Mouse (Mus musculus) CH12.LX (cell line): Measurements from ENCODE around the gene Dcbld1. TPM values are rescaled to one million over a fixed set of nuclear protein-coding genes. Genes with fewer than 3 reads are reported as not detected.

Source experiments
- DNase-seq: peaks from one replicate; pipeline ENCODE4 v3.0.0-alpha.2; 2013; ENCODE audit errors: extremely low read depth
- H3K27ac ChIP-seq: 2 replicates; pipeline ENCODE4 v1.5.1; 2012; ENCODE audit warnings: low read depth, mild to moderate bottlenecking, control low read depth, moderate library complexity; ENCODE audit not compliant: insufficient read depth
- H3K27me3 ChIP-seq: replicated peaks from 2 replicates; pipeline ENCODE3; 2012; ENCODE audit warnings: inconsistent platforms
- H3K36me3 ChIP-seq, 2 experiments: replicated peaks in 1 of 2; 2 replicates each; pipeline versions ENCODE3 to v1.6.1; 2012; ENCODE audit warnings: inconsistent platforms in 1 of 2, low read length in 1 of 2, mild to moderate bottlenecking in 1 of 2, mixed read lengths in 1 of 2, moderate library complexity in 1 of 2; ENCODE audit not compliant: control insufficient read depth in 1 of 2, insufficient read depth in 1 of 2
- H3K4me1 ChIP-seq, 2 experiments: 2 replicates each; pipeline ENCODE4 v1.6.1; 2012; ENCODE audit warnings: inconsistent platforms in 1 of 2, moderate library complexity in 1 of 2; ENCODE audit not compliant: insufficient read depth in 2 of 2, control insufficient read depth in 1 of 2
- H3K4me2 ChIP-seq: 2 replicates; pipeline ENCODE4 v1.6.1; 2012; ENCODE audit warnings: low read depth, mild to moderate bottlenecking, control low read depth; ENCODE audit not compliant: poor library complexity, insufficient read depth, severe bottlenecking
- H3K4me3 ChIP-seq, 3 experiments: fragments of 150-350 bp in 1 of 3; sonication (generic) in 1 of 3; replicated peaks in 1 of 3; 2 replicates each; pipeline versions ENCODE3 to v1.5.1; 2011 to 2012; ENCODE audit warnings: low read depth in 2 of 3, low read length in 2 of 3, mild to moderate bottlenecking in 2 of 3, moderate library complexity in 2 of 3, control low read depth in 1 of 3, improper control_type of control experiment in 1 of 3, inconsistent platforms in 1 of 3, mixed read lengths in 1 of 3; ENCODE audit not compliant: poor library complexity in 1 of 3
- H3K79me2 ChIP-seq: replicated peaks from 2 replicates; pipeline ENCODE4 v1.6.1; 2012; ENCODE audit warnings: mild to moderate bottlenecking, moderate library complexity; ENCODE audit not compliant: control insufficient read depth, poor library complexity, insufficient read depth, severe bottlenecking; ENCODE audit errors: extremely low read depth
- H3K9ac ChIP-seq: 2 replicates; pipeline ENCODE4 v1.6.1; 2012; ENCODE audit warnings: low read depth, mild to moderate bottlenecking, control low read depth, moderate library complexity; ENCODE audit not compliant: insufficient read depth
- H3K9me3 ChIP-seq: replicated peaks from 2 replicates; pipeline ENCODE3; 2012; ENCODE audit warnings: low read length, inconsistent platforms, mixed read lengths
- CHD2 ChIP-seq: IDR thresholded peaks from 2 replicates; pipeline ENCODE4 v1.6.1; 2011; ENCODE audit warnings: low read length, improper control_type of control experiment
- E2F4 ChIP-seq: IDR thresholded peaks from 2 replicates; pipeline ENCODE4 v1.6.1; 2011; ENCODE audit warnings: low read depth, low read length, improper control_type of control experiment; ENCODE audit not compliant: insufficient replicate concordance
- ETS1 ChIP-seq: conservative IDR thresholded peaks from 2 replicates; pipeline ENCODE4 v1.6.1; 2012; ENCODE audit warnings: low read depth, mild to moderate bottlenecking, inconsistent platforms, low read length, improper control_type of control experiment, moderate library complexity
- GABPA ChIP-seq: IDR thresholded peaks from 2 replicates; pipeline ENCODE4 v1.6.1; 2012; ENCODE audit warnings: low read depth, low read length, improper control_type of control experiment, inconsistent platforms; ENCODE audit not compliant: insufficient replicate concordance
- IRF4 ChIP-seq: IDR thresholded peaks from 2 replicates; pipeline ENCODE4 v1.6.1; 2014; ENCODE audit warnings: low read depth, mild to moderate bottlenecking, inconsistent platforms, low read length, improper control_type of control experiment
- JUND ChIP-seq: conservative IDR thresholded peaks from 2 replicates; pipeline ENCODE4 v1.6.1; 2011; ENCODE audit warnings: low read depth, low read length, improper control_type of control experiment
- KAT2A ChIP-seq: IDR thresholded peaks from 2 replicates; pipeline ENCODE4 v1.6.1; 2012; ENCODE audit warnings: low read length, improper control_type of control experiment, inconsistent platforms; ENCODE audit not compliant: insufficient replicate concordance
- MAX ChIP-seq: IDR thresholded peaks from 2 replicates; pipeline ENCODE4 v1.6.1; 2011; ENCODE audit warnings: low read length, improper control_type of control experiment
- MAZ ChIP-seq: IDR thresholded peaks from 2 replicates; pipeline ENCODE4 v1.6.1; 2012; ENCODE audit warnings: low read depth, mild to moderate bottlenecking, inconsistent platforms, low read length, improper control_type of control experiment, moderate library complexity
- MEF2A ChIP-seq: IDR thresholded peaks from 2 replicates; pipeline ENCODE4 v1.6.1; 2014; ENCODE audit warnings: low read depth, mild to moderate bottlenecking, inconsistent platforms, low read length, improper control_type of control experiment, borderline replicate concordance
- MXI1 ChIP-seq: IDR thresholded peaks from 2 replicates; pipeline ENCODE4 v1.6.1; 2011; ENCODE audit warnings: mild to moderate bottlenecking, low read depth, low read length, improper control_type of control experiment
- MYC ChIP-seq: IDR thresholded peaks from 2 replicates; pipeline ENCODE4 v1.6.1; 2011; ENCODE audit warnings: low read depth, mild to moderate bottlenecking, improper control_type of control experiment, low read length
- NRF1 ChIP-seq: IDR thresholded peaks from 2 replicates; pipeline ENCODE4 v1.6.1; 2014; ENCODE audit warnings: low read depth, mild to moderate bottlenecking, inconsistent platforms, low read length, improper control_type of control experiment, moderate library complexity
- PAX5 ChIP-seq: IDR thresholded peaks from 2 replicates; pipeline ENCODE4 v1.6.1; 2012; ENCODE audit warnings: low read length, inconsistent platforms, mixed read lengths
- POLR2AphosphoS2 ChIP-seq: IDR thresholded peaks from 2 replicates; pipeline ENCODE4 v1.6.1; 2011; ENCODE audit warnings: low read depth, low read length, improper control_type of control experiment
- RAD21 ChIP-seq: IDR thresholded peaks from 2 replicates; pipeline ENCODE4 v1.6.1; 2011; ENCODE audit warnings: low read depth, mild to moderate bottlenecking, low read length, improper control_type of control experiment, moderate library complexity
- RCOR1 ChIP-seq: conservative IDR thresholded peaks from 2 replicates; pipeline ENCODE4 v1.6.1; 2012; ENCODE audit warnings: low read depth, mild to moderate bottlenecking, inconsistent platforms, low read length, improper control_type of control experiment
- SIN3A ChIP-seq: IDR thresholded peaks from 2 replicates; pipeline ENCODE4 v1.6.1; 2012; ENCODE audit warnings: low read length, improper control_type of control experiment, inconsistent platforms
- SMC3 ChIP-seq: IDR thresholded peaks from 2 replicates; pipeline ENCODE4 v1.6.1; 2011; ENCODE audit warnings: low read depth, low read length, improper control_type of control experiment
- TBP ChIP-seq: conservative IDR thresholded peaks from 2 replicates; pipeline ENCODE4 v1.6.1; 2011; ENCODE audit warnings: low read depth, low read length, improper control_type of control experiment
- TCF12 ChIP-seq: IDR thresholded peaks from 2 replicates; pipeline ENCODE4 v1.6.1; 2014; ENCODE audit warnings: low read depth, mild to moderate bottlenecking, inconsistent platforms, low read length, improper control_type of control experiment
- UBTF ChIP-seq: IDR thresholded peaks from 2 replicates; pipeline ENCODE4 v1.6.1; 2012; ENCODE audit warnings: low read depth, mild to moderate bottlenecking, inconsistent platforms, low read length, improper control_type of control experiment, moderate library complexity
- USF1 ChIP-seq: IDR thresholded peaks from 2 replicates; pipeline ENCODE4 v1.6.1; 2014; ENCODE audit warnings: low read depth, mild to moderate bottlenecking, inconsistent platforms, low read length, improper control_type of control experiment
- USF2 ChIP-seq: conservative IDR thresholded peaks from 2 replicates; pipeline ENCODE4 v1.6.1; 2011; ENCODE audit warnings: low read depth, low read length, improper control_type of control experiment
- ZMIZ1 ChIP-seq: IDR thresholded peaks from 2 replicates; pipeline ENCODE4 v1.6.1; 2012; ENCODE audit warnings: low read depth, mild to moderate bottlenecking, inconsistent platforms, low read length, improper control_type of control experiment
- dilution Hi-C: fragments of 300-500 bp; cut with MboI; formaldehyde crosslinking; loops from 2 replicates; pipeline ENCODE4 v1.14.3; 2020; ENCODE audit warnings: low sequenced_read_pairs; ENCODE audit not compliant: extremely low pct_unique_long_range_greater_than_20kb, extremely low pct_ligation_motif_present
- in situ Hi-C: fragments of 300-500 bp; cut with MboI; formaldehyde crosslinking; loops from 3 replicates; pipeline ENCODE4 v1.14.3; 2019; ENCODE audit warnings: low sequenced_read_pairs, low pct_ligation_motif_present, low pct_unique_long_range_greater_than_20kb, mixed read lengths
- polyA plus RNA-seq: library from polyadenylated mRNA; unstranded; fragments of >175 nt; gene quantifications from 2 replicates; pipeline ENCODE4 v1.2.1, GENCODE M21; 2012; ENCODE audit warnings: low read depth; ENCODE audit not compliant: insufficient read length
- total RNA-seq, 2 experiments: library from RNA; depleted of rRNA; stranded (reverse); fragments of 300-350 nt in 1 of 2; fragments of >200 nt in 1 of 2; gene quantifications; 2 replicates each; pipeline ENCODE4 v1.2.3; 2012 to 2014

Gene Dcbld1
- total and polyA plus RNA-seq, 3 experiments, result 0.93 to 3.5 (median 2.7) TPM

DNA sequence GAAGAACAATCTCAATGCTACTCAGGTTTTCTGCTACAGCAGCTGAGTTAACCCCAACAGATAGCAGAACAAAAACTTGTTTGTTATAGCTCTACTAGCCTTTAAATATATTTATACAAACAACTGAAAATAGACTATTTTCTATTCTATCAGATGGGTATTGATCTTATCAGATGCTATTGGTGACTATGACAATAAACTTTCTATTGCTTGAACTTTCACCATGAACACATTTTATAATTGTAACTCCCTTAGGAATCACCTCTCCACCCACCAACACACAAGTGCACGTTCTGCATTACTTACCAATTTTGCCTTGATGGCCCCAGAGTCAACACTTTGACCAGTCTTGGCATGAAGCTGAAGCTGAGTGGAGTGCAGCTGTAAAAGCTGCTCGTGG, 125.0 kb downstream of the Dcbld1 start, which contains the start of gene Gm26741:
Gm26741 (plus strand) TSS at position 301 of the 400 bp plus-strand sequence.
- Histone ChIP-seq H3K9me3 (no peaks in the 10 kb centered on the region), H3K27ac (no peak within 1 kb of the TSS), H3K27me3 (no peaks in the 10 kb centered on the region), H3K79me2 (no peaks in the 10 kb centered on the region), H3K36me3 (peaks cover 9 to 53% of the 10 kb centered on the region in 2 experiments), H3K4me2 (no peak within 1 kb of the TSS), H3K4me1 (peaks cover 0 to 6% of the 10 kb centered on the region in 2 experiments; a peak in 2 of 4 replicates), H3K9ac (no peak within 1 kb of the TSS), H3K4me3 (no peak within 1 kb of the TSS)
- DNase-seq, result no peak
- dilution Hi-C loops (no loop called here), in situ Hi-C loops (no loop called here)
- no peak for TF ChIP-seq JUND
- TF ChIP-seq TBP, result no peak
- no peak for TF ChIP-seq ETS1
- no peak for TF ChIP-seq GABPA
- TF ChIP-seq ZMIZ1, result no peak
- no peak for TF ChIP-seq MEF2A
- TF ChIP-seq SMC3, result no peak
- no peak for TF ChIP-seq RCOR1
- TF ChIP-seq TCF12, result no peak
- TF ChIP-seq E2F4, result no peak
- no peak for TF ChIP-seq MAZ
- TF ChIP-seq PAX5, result no peak
- no peak for TF ChIP-seq RAD21
- no peak for TF ChIP-seq CHD2

DNA sequence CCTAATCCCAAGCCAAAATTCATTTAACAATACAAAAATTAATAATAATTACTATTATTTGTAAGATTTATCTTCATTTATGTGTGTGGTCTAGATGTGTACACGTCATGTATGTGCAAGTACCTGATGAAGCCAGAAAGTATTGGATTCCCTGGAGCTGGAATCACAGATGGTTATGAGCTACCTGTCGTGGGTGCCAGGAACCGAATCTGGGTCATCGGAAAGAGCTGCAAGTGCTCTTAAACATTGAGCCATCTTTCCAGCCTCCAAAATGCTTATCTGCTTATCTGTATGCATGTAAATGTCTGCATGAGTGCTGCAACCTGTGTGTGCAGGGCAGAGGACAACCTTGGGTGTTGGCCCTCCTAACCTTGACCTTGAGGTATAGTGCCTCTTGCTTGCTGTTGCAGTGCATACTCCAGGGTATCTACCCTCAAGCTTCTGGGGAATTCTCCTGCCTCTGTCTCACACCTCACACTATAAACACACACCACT, 126.9 kb downstream of the Dcbld1 start:
- Histone ChIP-seq H3K27me3 (no peaks in the 10 kb centered on the region), H3K4me2 (no peak overlapping the region), H3K4me3 (no peak overlapping the region), H3K27ac (no peak overlapping the region), H3K9ac (no peak overlapping the region), H3K36me3 (peaks cover 8 to 47% of the 10 kb centered on the region in 2 experiments), H3K4me1 (peaks cover 0 to 6% of the 10 kb centered on the region in 2 experiments; a peak in 2 of 4 replicates), H3K9me3 (no peaks in the 10 kb centered on the region), H3K79me2 (no peaks in the 10 kb centered on the region; the same call in 1 of the 2 replicates)
- in situ Hi-C loops, result no loop called here
- dilution Hi-C loops, result no loop called here
- DNase-seq, result no peak
- TF ChIP-seq KAT2A, result no peak
- no peak for TF ChIP-seq RCOR1
- TF ChIP-seq TBP, result no peak
- TF ChIP-seq USF2, result no peak
- no peak for TF ChIP-seq SIN3A
- TF ChIP-seq USF1, result no peak
- TF ChIP-seq MEF2A, result no peak
- TF ChIP-seq MAZ, result no peak
- no peak for TF ChIP-seq POLR2AphosphoS2
- no peak for TF ChIP-seq IRF4
- TF ChIP-seq E2F4, result no peak
- no peak for TF ChIP-seq MXI1
- no peak for TF ChIP-seq ETS1
- TF ChIP-seq MYC, result no peak
- TF ChIP-seq MAX, result no peak
- no peak for TF ChIP-seq NRF1
- TF ChIP-seq UBTF, result no peak
- no peak for TF ChIP-seq CHD2
- TF ChIP-seq, all 38 proteins: peak for 0
